Comparison of ENCODE assay signal across 7 mouse cellular contexts in the genomic region with DNA sequence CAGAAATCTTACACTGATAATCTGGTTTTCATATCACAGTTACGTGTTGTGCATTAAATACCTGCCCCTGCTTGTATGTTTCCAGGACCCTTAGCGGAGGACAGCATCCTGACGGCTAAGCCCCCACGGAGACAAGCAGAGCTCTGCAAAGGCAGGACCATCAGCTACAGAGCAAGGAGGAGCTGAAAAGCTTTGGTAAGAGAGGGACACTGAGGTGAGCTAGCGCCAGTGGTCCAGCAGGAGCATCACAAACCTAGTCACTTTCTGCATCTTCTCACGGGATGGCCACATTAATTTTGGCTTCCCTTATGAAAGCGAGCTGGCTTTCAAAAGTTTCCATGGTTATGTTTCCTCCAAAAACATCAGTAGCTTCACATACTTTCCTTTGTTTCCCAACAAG. TPM values are rescaled to one million over a fixed set of nuclear protein-coding genes. Genes with fewer than 3 reads are reported as not detected.
A peak's percentile ranks its signal among the peaks of the same experiment; 100 is the strongest.
DNase-seq lines count a peak whose midpoint lies in the region; ATAC-seq and TF ChIP-seq lines count a peak whose summit lies in the region.

No protein-coding gene starts in this region.

- intact Hi-C loops in left cerebral cortex, postnatal 4 days (cut with DNase I): loop anchor here (10.0 kb wide), 1 partner anchor 128 kb away; no protein-coding TSS in a partner anchor

- peaks cover 7% of the 10 kb centered on the region for H3K4me1 ChIP-seq in lung, embryonic 15.5 days
- H3K4me1 ChIP-seq in forebrain, embryonic 15.5 days: peaks cover 6% of the 10 kb centered on the region
- 0 out of 4 replicates have a peak, but pooled peaks cover 0 to 2% of the 10 kb centered on the region in 2 experiments for H3K4me1 ChIP-seq in liver, embryonic 14.5 days (replicated peaks; ENCODE audit: control insufficient read depth in 2 of 2, insufficient read depth in 2 of 2, low read length in 1 of 2)
- H3K4me1 ChIP-seq in stomach, postnatal 0 days (replicated peaks; ENCODE audit: control insufficient read depth, insufficient read depth): no peaks in the 10 kb centered on the region

- no peak overlapping the region for H3K27ac ChIP-seq in lung, embryonic 15.5 days
- H3K27ac ChIP-seq in forebrain, embryonic 15.5 days (replicated peaks): peak overlapping the region; percentile 42; the same call in 1 of the 2 replicates
- no peak overlapping the region for H3K27ac ChIP-seq in liver, embryonic 14.5 days
- H3K27ac ChIP-seq in stomach, postnatal 0 days (replicated peaks): no peak overlapping the region

- no peak for TF ChIP-seq CTCF in liver, embryonic 14.5 days (IDR thresholded peaks at IDR 0.05; ENCODE audit: low read depth)
- no peak for TF ChIP-seq CTCF in stomach, postnatal 0 days (IDR thresholded peaks at IDR 0.05; ENCODE audit: low read depth)

- H3K36me3 ChIP-seq in lung, embryonic 15.5 days: no peaks in the 10 kb centered on the region
- H3K36me3 ChIP-seq in forebrain, embryonic 15.5 days: no peaks in the 10 kb centered on the region
- no peaks in the 10 kb centered on the region for H3K36me3 ChIP-seq in liver, embryonic 14.5 days (replicated peaks; ENCODE audit: control insufficient read depth, insufficient read depth, low read depth)
- H3K36me3 ChIP-seq in stomach, postnatal 0 days (ENCODE audit: control insufficient read depth, insufficient read depth, low read length): no peaks in the 10 kb centered on the region

- DNase-seq in lung, postnatal 4 days: no peak
- no peak for DNase-seq in liver, embryonic 14.5 days (ENCODE audit: low read depth in 3 of 3, low spot score in 3 of 3)
- DNase-seq in stomach, postnatal 0 days (ENCODE audit: low spot score): no peak
- DNase-seq in left cerebral cortex, postnatal 4 days: no peak
- no peak for DNase-seq in right cerebral cortex, adult 18-20 months

- peak overlapping the region; percentile 81 for H3K4me2 ChIP-seq in lung, embryonic 15.5 days
- H3K4me2 ChIP-seq in forebrain, embryonic 15.5 days (replicated peaks): peak overlapping the region; percentile 94
- H3K4me2 ChIP-seq in liver, embryonic 14.5 days (ENCODE audit: low read depth): peak overlapping the region; percentile 38
- H3K4me2 ChIP-seq in stomach, postnatal 0 days (replicated peaks; ENCODE audit: low read depth): peak overlapping the region; percentile 56

- peak overlapping the region; percentile 34; the same call in 1 of the 2 replicates for H3K9ac ChIP-seq in lung, embryonic 15.5 days
- H3K9ac ChIP-seq in forebrain, embryonic 15.5 days (replicated peaks): peak overlapping the region; percentile 50
- H3K9ac ChIP-seq in liver, embryonic 14.5 days (replicated peaks): no peak overlapping the region
- H3K9ac ChIP-seq in stomach, postnatal 0 days (ENCODE audit: low read length): no peak overlapping the region

- H3K4me3 ChIP-seq in lung, embryonic 15.5 days: peak overlapping the region; percentile 40
- peak overlapping the region; percentile 46 for H3K4me3 ChIP-seq in forebrain, embryonic 15.5 days
- no peak overlapping the region for H3K4me3 ChIP-seq in liver, embryonic 14.5 days (ENCODE audit: insufficient read depth in 1 of 2, low read depth in 2 of 2, low read length in 2 of 2)
- peak overlapping the region; percentile 29 for H3K4me3 ChIP-seq in stomach, postnatal 0 days (ENCODE audit: low read depth, low read length)

- no peak for ATAC-seq in lung, embryonic 15.5 days (ENCODE audit: borderline replicate concordance, extremely low read depth, low FRiP score, low TSS enrichment)
- peak; percentile 69 for ATAC-seq in forebrain, embryonic 15.5 days (replicated peaks)
- no peak for ATAC-seq in liver, embryonic 14.5 days (ENCODE audit: insufficient read depth)
- ATAC-seq in stomach, postnatal 0 days (ENCODE audit: low FRiP score, low TSS enrichment): no peak

- 9% methylated on average over 7 of the region's 7 CpGs for WGBS in lung, embryonic 15.5 days
- WGBS in forebrain, embryonic 15.5 days: 4% methylated on average over 7 of the region's 7 CpGs
- 4% methylated on average over 7 of the region's 7 CpGs for WGBS in liver, embryonic 14.5 days (ENCODE audit: insufficient replicate concordance)
- WGBS in stomach, postnatal 0 days: 3% methylated on average over 7 of the region's 7 CpGs

- no peaks in the 10 kb centered on the region; the same call in 1 of the 2 replicates for H3K27me3 ChIP-seq in lung, embryonic 15.5 days
- no peaks in the 10 kb centered on the region for H3K27me3 ChIP-seq in forebrain, embryonic 15.5 days
- peaks cover 4% of the 10 kb centered on the region for H3K27me3 ChIP-seq in liver, embryonic 14.5 days (ENCODE audit: control insufficient read depth, insufficient read depth, low read length)
- no peaks in the 10 kb centered on the region for H3K27me3 ChIP-seq in stomach, postnatal 0 days (ENCODE audit: control insufficient read depth, insufficient read depth, low read length)

- no peak for TF ChIP-seq EP300 in liver, embryonic 14.5 days (IDR thresholded peaks at IDR 0.05; ENCODE audit: low read depth)
- no peak for TF ChIP-seq EP300 in stomach, postnatal 0 days (optimal IDR thresholded peaks at IDR 0.05)

- H3K9me3 ChIP-seq in lung, embryonic 15.5 days: 0 out of 2 replicates have a peak, but pooled peaks cover 3% of the 10 kb centered on the region
- H3K9me3 ChIP-seq in forebrain, embryonic 15.5 days: peaks cover 4% of the 10 kb centered on the region; the same call in 1 of the 2 replicates
- H3K9me3 ChIP-seq in liver, embryonic 14.5 days (ENCODE audit: control insufficient read depth, low read length): no peaks in the 10 kb centered on the region; the same call in 1 of the 2 replicates
- H3K9me3 ChIP-seq in stomach, postnatal 0 days (ENCODE audit: control insufficient read depth, low read length): no peaks in the 10 kb centered on the region

RNA-seq across cellular contexts. Expression of gene Pglyrp1, which starts 1.7 kb away (rescaled TPM):
- polyA plus RNA-seq in lung, embryonic 15.5 days (2015; fragmentation: Nextera tagmentation; extraction: Ambion mirVana): 6.4 and 6.7 TPM in 2 replicates
- polyA plus RNA-seq in forebrain, embryonic 15.5 days (2015; fragmentation: Nextera tagmentation; extraction: Ambion mirVana): 18.2 and 19.2 TPM in 2 replicates
- 10.5 and 15.1 TPM in 2 replicates for polyA plus RNA-seq in liver, embryonic 14.5 days (2012; rRNA removed)
- polyA plus RNA-seq in liver, embryonic 14.5 days (2014; fragmentation: Nextera tagmentation; extraction: Ambion mirVana): 23.2 and 32.0 TPM in 2 replicates
- 103 and 110 TPM in 2 replicates for polyA plus RNA-seq in stomach, postnatal 0 days (2015; fragmentation: Nextera tagmentation; extraction: Ambion mirVana)
- 10 to 100 TPM; 16.1 to 16.8 TPM for total RNA-seq in left cerebral cortex, postnatal 4 days (2021)

RNA-seq across cellular contexts. Expression of gene Mill2, which starts 33.0 kb away (rescaled TPM):
- 1.7 and 2.1 TPM in 2 replicates for polyA plus RNA-seq in lung, embryonic 15.5 days (2015; fragmentation: Nextera tagmentation; extraction: Ambion mirVana)
- 0.13 and 0.29 TPM in 2 replicates for polyA plus RNA-seq in forebrain, embryonic 15.5 days (2015; fragmentation: Nextera tagmentation; extraction: Ambion mirVana)
- polyA plus RNA-seq in liver, embryonic 14.5 days (2012; rRNA removed): 0.16 and 0.18 TPM in 2 replicates
- polyA plus RNA-seq in liver, embryonic 14.5 days (2014; fragmentation: Nextera tagmentation; extraction: Ambion mirVana): 0.09 and 0.19 TPM in 2 replicates
- polyA plus RNA-seq in stomach, postnatal 0 days (2015; fragmentation: Nextera tagmentation; extraction: Ambion mirVana): 1.3 and 1.4 TPM in 2 replicates
- total RNA-seq in left cerebral cortex, postnatal 4 days (2021): 1 to 10 TPM in 1 of 2 experiments, under 1 TPM in 1; 0.90 to 1.5 TPM

RNA-seq across cellular contexts. Expression of gene Ccdc61, which starts 37.4 kb away (rescaled TPM):
- 32.1 and 34.4 TPM in 2 replicates for polyA plus RNA-seq in lung, embryonic 15.5 days (2015; fragmentation: Nextera tagmentation; extraction: Ambion mirVana)
- 26.5 and 27.9 TPM in 2 replicates for polyA plus RNA-seq in forebrain, embryonic 15.5 days (2015; fragmentation: Nextera tagmentation; extraction: Ambion mirVana)
- polyA plus RNA-seq in liver, embryonic 14.5 days (2012; rRNA removed): 6.5 and 10.0 TPM in 2 replicates
- polyA plus RNA-seq in liver, embryonic 14.5 days (2014; fragmentation: Nextera tagmentation; extraction: Ambion mirVana): 5.5 and 6.7 TPM in 2 replicates
- 15.4 and 19.1 TPM in 2 replicates for polyA plus RNA-seq in stomach, postnatal 0 days (2015; fragmentation: Nextera tagmentation; extraction: Ambion mirVana)
- 10 to 100 TPM; 16.0 to 23.3 TPM for total RNA-seq in left cerebral cortex, postnatal 4 days (2021)

RNA-seq across cellular contexts. Expression of gene Psg17, which starts 51.4 kb away (rescaled TPM):
- not detected in 2 replicates for polyA plus RNA-seq in lung, embryonic 15.5 days (2015; fragmentation: Nextera tagmentation; extraction: Ambion mirVana)
- polyA plus RNA-seq in forebrain, embryonic 15.5 days (2015; fragmentation: Nextera tagmentation; extraction: Ambion mirVana): not detected in 2 replicates
- 0.03 TPM in 1 of 2 replicates, not detected in the other for polyA plus RNA-seq in liver, embryonic 14.5 days (2012; rRNA removed)
- not detected in 2 replicates for polyA plus RNA-seq in liver, embryonic 14.5 days (2014; fragmentation: Nextera tagmentation; extraction: Ambion mirVana)
- polyA plus RNA-seq in stomach, postnatal 0 days (2015; fragmentation: Nextera tagmentation; extraction: Ambion mirVana): 0.06 and 0.08 TPM in 2 replicates
- total RNA-seq in left cerebral cortex, postnatal 4 days (2021): not detected

RNA-seq across cellular contexts. Expression of gene Nova2, which starts 52.9 kb away (rescaled TPM):
- polyA plus RNA-seq in lung, embryonic 15.5 days (2015; fragmentation: Nextera tagmentation; extraction: Ambion mirVana): 0.77 and 1.2 TPM in 2 replicates
- polyA plus RNA-seq in forebrain, embryonic 15.5 days (2015; fragmentation: Nextera tagmentation; extraction: Ambion mirVana): 17.6 and 18.0 TPM in 2 replicates
- 0.11 TPM in 2 replicates for polyA plus RNA-seq in liver, embryonic 14.5 days (2012; rRNA removed)
- polyA plus RNA-seq in liver, embryonic 14.5 days (2014; fragmentation: Nextera tagmentation; extraction: Ambion mirVana): 0.03 and 0.05 TPM in 2 replicates
- polyA plus RNA-seq in stomach, postnatal 0 days (2015; fragmentation: Nextera tagmentation; extraction: Ambion mirVana): 0.18 and 0.22 TPM in 2 replicates
- total RNA-seq in left cerebral cortex, postnatal 4 days (2021): 100 to 1,000 TPM; 152 to 154 TPM

Comparison
In these comparisons a context has a peak if more than half of its experiments do, and no peak if none do; other contexts are left out.
1. H3K4me2 ChIP-seq: peak in every context shown above with its lines; median percentile 94 in forebrain, embryonic 15.5 days; 81 in lung, embryonic 15.5 days; 56 in stomach, postnatal 0 days; 38 in liver, embryonic 14.5 days.
2. H3K4me3 ChIP-seq: peak in lung, embryonic 15.5 days (single experiment), forebrain, embryonic 15.5 days (single experiment) and stomach, postnatal 0 days (single experiment); none in liver, embryonic 14.5 days (0 of 2).
3. H3K9ac ChIP-seq: peak in lung, embryonic 15.5 days (single experiment) and forebrain, embryonic 15.5 days (single experiment); none in liver, embryonic 14.5 days (single experiment) and stomach, postnatal 0 days (single experiment).